Mouse (Mus musculus): ENCODE results near the gene Lrrc25. TPM values are rescaled to one million over a fixed set of nuclear protein-coding genes. Genes with fewer than 3 reads are reported as not detected.
A peak's percentile ranks its signal among the peaks of the same experiment; 100 is the strongest.

The Lrrc25 gene
- polyA plus RNA-seq, 1 experiment from 2014 or later: 1.2 TPM

GRCm38 (mm10) chr8:70617985-70618384 lies 2.0 kb downstream of the Lrrc25 start:
- H3K9ac ChIP-seq (ENCODE audit: low read length): no peak overlapping the region
- no peak for ATAC-seq (replicated peaks; ENCODE audit: low FRiP score, low TSS enrichment, low read depth)
- 84% methylated on average over 11 of the region's 11 CpGs for WGBS
- peaks cover 7% of the 10 kb centered on the region; the same call in 1 of the 2 replicates for H3K4me1 ChIP-seq (replicated peaks; ENCODE audit: control insufficient read depth, insufficient read depth, low read length)
- no peaks in the 10 kb centered on the region for H3K9me3 ChIP-seq (ENCODE audit: control insufficient read depth, low read length)
- H3K4me3 ChIP-seq (ENCODE audit: low read depth, low read length): no peak overlapping the region
- no peak overlapping the region for H3K27ac ChIP-seq (ENCODE audit: low read depth)
- H3K36me3 ChIP-seq (ENCODE audit: control insufficient read depth, insufficient read depth, low read length): no peaks in the 10 kb centered on the region
- DNase-seq (ENCODE audit: low spot score): no peak
- no peaks in the 10 kb centered on the region for H3K27me3 ChIP-seq (replicated peaks; ENCODE audit: control insufficient read depth, insufficient read depth, low read length)
- no peak overlapping the region for H3K4me2 ChIP-seq (ENCODE audit: low read length)

- no peak overlapping the region for H3K4me3 ChIP-seq (ENCODE audit: low read depth, low read length)
- H3K27me3 ChIP-seq (replicated peaks; ENCODE audit: control insufficient read depth, insufficient read depth, low read length): no peaks in the 10 kb centered on the region
- H3K4me1 ChIP-seq (replicated peaks; ENCODE audit: control insufficient read depth, insufficient read depth, low read length): 0 out of 2 replicates have a peak, but pooled peaks cover 2% of the 10 kb centered on the region
- peak; percentile 65 for DNase-seq (ENCODE audit: low spot score)
- H3K36me3 ChIP-seq (ENCODE audit: control insufficient read depth, insufficient read depth, low read length): no peaks in the 10 kb centered on the region
- H3K27ac ChIP-seq (ENCODE audit: low read depth): no peak overlapping the region
- WGBS: 37% methylated on average over 9 of the region's 9 CpGs
- no peak overlapping the region for H3K9ac ChIP-seq (ENCODE audit: low read length)
- ATAC-seq (replicated peaks; ENCODE audit: low FRiP score, low TSS enrichment, low read depth): peak; percentile 70
- H3K9me3 ChIP-seq (ENCODE audit: control insufficient read depth, low read length): no peaks in the 10 kb centered on the region
- H3K4me2 ChIP-seq (ENCODE audit: low read length): no peak overlapping the region
These were observed 3.0 kb downstream of the Lrrc25 start for GRCm38 (mm10) chr8:70618888-70619334.

GRCm38 (mm10) chr8:70622220-70622619 lies 6.3 kb downstream of the Lrrc25 start:
- 55% methylated on average over 3 of the region's 3 CpGs for WGBS
- no peaks in the 10 kb centered on the region for H3K27me3 ChIP-seq (replicated peaks; ENCODE audit: control insufficient read depth, insufficient read depth, low read length)
- DNase-seq (ENCODE audit: low spot score): no peak

GRCm38 (mm10) chr8:70625104-70625503 lies 9.1 kb downstream of the Lrrc25 start:
- ATAC-seq (replicated peaks; ENCODE audit: low FRiP score, low TSS enrichment, low read depth): no peak
- Histone ChIP-seq H3K9me3 (ENCODE audit: control insufficient read depth, low read length) (no peaks in the 10 kb centered on the region), H3K27ac (ENCODE audit: low read depth) (no peak overlapping the region)

More at GRCm38 (mm10) chr8:70622220-70622619, 6.3 kb downstream of the Lrrc25 start:
- H3K4me3 ChIP-seq (ENCODE audit: low read depth, low read length): no peak overlapping the region
- ATAC-seq (replicated peaks; ENCODE audit: low FRiP score, low TSS enrichment, low read depth): no peak
- no peaks in the 10 kb centered on the region for H3K4me1 ChIP-seq (replicated peaks; ENCODE audit: control insufficient read depth, insufficient read depth, low read length)
- no peaks in the 10 kb centered on the region for H3K36me3 ChIP-seq (ENCODE audit: control insufficient read depth, insufficient read depth, low read length)
- H3K4me2 ChIP-seq (ENCODE audit: low read length): no peak overlapping the region
- H3K9ac ChIP-seq (ENCODE audit: low read length): no peak overlapping the region
- no peaks in the 10 kb centered on the region for H3K9me3 ChIP-seq (ENCODE audit: control insufficient read depth, low read length)
- no peak overlapping the region for H3K27ac ChIP-seq (ENCODE audit: low read depth)

GRCm38 (mm10) chr8:70627041-70627440 lies 11.1 kb downstream of the Lrrc25 start:
- H3K27me3 ChIP-seq (replicated peaks; ENCODE audit: control insufficient read depth, insufficient read depth, low read length): no peaks in the 10 kb centered on the region
- H3K27ac ChIP-seq (ENCODE audit: low read depth): no peak overlapping the region
- H3K4me3 ChIP-seq (ENCODE audit: low read depth, low read length): no peak overlapping the region
- ATAC-seq (replicated peaks; ENCODE audit: low FRiP score, low TSS enrichment, low read depth) (no peak), DNase-seq (ENCODE audit: low spot score) (no peak)
- no peak overlapping the region for H3K9ac ChIP-seq (ENCODE audit: low read length)
- whole genome bisulfite sequencing: 89% methylated on average over 5 of the region's 5 CpGs
- H3K4me2 ChIP-seq (ENCODE audit: low read length): no peak overlapping the region
- peaks cover 21% of the 10 kb centered on the region for H3K4me1 ChIP-seq (replicated peaks; ENCODE audit: control insufficient read depth, insufficient read depth, low read length)
- H3K9me3 ChIP-seq (ENCODE audit: control insufficient read depth, low read length): no peaks in the 10 kb centered on the region
- H3K36me3 ChIP-seq (ENCODE audit: control insufficient read depth, insufficient read depth, low read length): no peaks in the 10 kb centered on the region

More at GRCm38 (mm10) chr8:70625104-70625503, 9.1 kb downstream of the Lrrc25 start:
- Histone ChIP-seq H3K9ac (ENCODE audit: low read length) (no peak overlapping the region), H3K27me3 (replicated peaks; ENCODE audit: control insufficient read depth, insufficient read depth, low read length) (no peaks in the 10 kb centered on the region), H3K4me3 (ENCODE audit: low read depth, low read length) (no peak overlapping the region), H3K4me1 (replicated peaks; ENCODE audit: control insufficient read depth, insufficient read depth, low read length) (peaks cover 1% of the 10 kb centered on the region; the same call in 1 of the 2 replicates), H3K4me2 (ENCODE audit: low read length) (no peak overlapping the region), H3K36me3 (ENCODE audit: control insufficient read depth, insufficient read depth, low read length) (no peaks in the 10 kb centered on the region)
- 14% methylated on average over 5 of the region's 5 CpGs for WGBS
- peak; percentile 78 for DNase-seq (ENCODE audit: low spot score)

- peaks cover 23% of the 10 kb centered on the region for H3K4me1 ChIP-seq (replicated peaks; ENCODE audit: control insufficient read depth, insufficient read depth, low read length)
These were observed 13.1 kb downstream of the Lrrc25 start for GRCm38 (mm10) chr8:70628986-70629490.

GRCm38 (mm10) chr8:70629574-70630531 lies 13.9 kb downstream of the Lrrc25 start:
- no peaks in the 10 kb centered on the region for H3K36me3 ChIP-seq (ENCODE audit: control insufficient read depth, insufficient read depth, low read length)
- no peaks in the 10 kb centered on the region for H3K9me3 ChIP-seq (ENCODE audit: control insufficient read depth, low read length)
- DNase-seq (ENCODE audit: low spot score) (peak; percentile 98), ATAC-seq (replicated peaks; ENCODE audit: low FRiP score, low TSS enrichment, low read depth) (peak; percentile 92)
- H3K4me2 ChIP-seq (ENCODE audit: low read length): peak overlapping the region; percentile 71
- no peaks in the 10 kb centered on the region for H3K27me3 ChIP-seq (replicated peaks; ENCODE audit: control insufficient read depth, insufficient read depth, low read length)
- H3K9ac ChIP-seq (ENCODE audit: low read length): peak overlapping the region; percentile 42
- H3K27ac ChIP-seq (ENCODE audit: low read depth): peak overlapping the region; percentile 28; the same call in 1 of the 2 replicates
- peaks cover 23% of the 10 kb centered on the region for H3K4me1 ChIP-seq (replicated peaks; ENCODE audit: control insufficient read depth, insufficient read depth, low read length)
- WGBS: 2% methylated on average over 60 of the region's 60 CpGs
- H3K4me3 ChIP-seq (ENCODE audit: low read depth, low read length): peak overlapping the region; percentile 44

More at GRCm38 (mm10) chr8:70628986-70629490, 13.1 kb downstream of the Lrrc25 start:
- Histone ChIP-seq H3K27ac (ENCODE audit: low read depth) (peak overlapping the region; percentile 28; the same call in 1 of the 2 replicates), H3K27me3 (replicated peaks; ENCODE audit: control insufficient read depth, insufficient read depth, low read length) (no peaks in the 10 kb centered on the region), H3K4me2 (ENCODE audit: low read length) (peak overlapping the region; percentile 71), H3K9ac (ENCODE audit: low read length) (no peak overlapping the region; the same call in 1 of the 2 replicates), H3K36me3 (ENCODE audit: control insufficient read depth, insufficient read depth, low read length) (no peaks in the 10 kb centered on the region), H3K9me3 (ENCODE audit: control insufficient read depth, low read length) (no peaks in the 10 kb centered on the region), H3K4me3 (ENCODE audit: low read depth, low read length) (peak overlapping the region; percentile 44; the same call in 1 of the 2 replicates)
- no peak for ATAC-seq (replicated peaks; ENCODE audit: low FRiP score, low TSS enrichment, low read depth)
- 55% methylated on average over 7 of the region's 7 CpGs for WGBS
- no peak for DNase-seq (ENCODE audit: low spot score)

GRCm38 (mm10) chr8:70630532-70631381 lies 14.8 kb downstream of the Lrrc25 start:
- Histone ChIP-seq H3K4me3 (ENCODE audit: low read depth, low read length) (peak overlapping the region; percentile 23; the same call in 1 of the 2 replicates), H3K9ac (ENCODE audit: low read length) (peak overlapping the region; percentile 10; the same call in 1 of the 2 replicates), H3K4me1 (replicated peaks; ENCODE audit: control insufficient read depth, insufficient read depth, low read length) (peaks cover 23% of the 10 kb centered on the region), H3K4me2 (ENCODE audit: low read length) (peak overlapping the region; percentile 71), H3K27ac (ENCODE audit: low read depth) (no peak overlapping the region), H3K27me3 (replicated peaks; ENCODE audit: control insufficient read depth, insufficient read depth, low read length) (no peaks in the 10 kb centered on the region), H3K36me3 (ENCODE audit: control insufficient read depth, insufficient read depth, low read length) (no peaks in the 10 kb centered on the region), H3K9me3 (ENCODE audit: control insufficient read depth, low read length) (no peaks in the 10 kb centered on the region)
- 16% methylated on average over 22 of the region's 22 CpGs for WGBS
- DNase-seq (ENCODE audit: low spot score) (peak; percentile 69), ATAC-seq (replicated peaks; ENCODE audit: low FRiP score, low TSS enrichment, low read depth) (no peak)
